Mouse (Mus musculus) right cerebral cortex, adult 18-20 months (tissue): ENCODE measurements around the gene Serpina11.
A peak's percentile ranks its signal among the peaks of the same experiment; 100 is the strongest.

Source experiments
- DNase-seq: peaks from one replicate; pipeline ENCODE4 v3.0.0; 2022; ENCODE audit warnings: mixed read lengths

The Serpina11 gene

GRCm38 (mm10) chr12:103989857-103990256, at the start of gene Serpina11:
Serpina11 (minus strand) TSS chr12:103989957.
- no peak for DNase-seq

GRCm38 (mm10) chr12:104038181-104038580, 48.4 kb upstream of the Serpina11 start:
- DNase-seq, result no peak

- no peak for DNase-seq
These were observed 44.0 kb upstream of the Serpina11 start for GRCm38 (mm10) chr12:104033752-104034151.

DNA sequence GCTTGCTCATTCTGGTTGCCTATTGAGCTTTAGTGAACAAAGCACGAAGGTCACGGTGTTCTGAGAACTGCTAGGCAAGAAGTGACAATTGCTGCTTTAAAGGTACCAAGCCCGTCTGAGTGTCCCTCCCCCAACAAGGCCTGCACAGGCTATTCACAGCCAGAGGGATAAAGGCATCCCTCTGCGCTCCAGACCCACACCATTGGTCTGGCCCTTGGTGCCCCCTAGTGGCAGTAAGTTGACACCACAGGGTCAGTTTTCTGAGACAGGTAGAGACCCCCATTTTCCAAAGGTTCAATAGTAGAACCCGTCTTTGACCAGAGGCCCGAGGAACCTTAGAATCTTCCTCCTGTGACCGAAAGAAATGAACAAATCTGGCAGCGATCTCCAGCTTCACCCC, 40.2 kb upstream of the Serpina11 start:
- no peak for DNase-seq

DNA sequence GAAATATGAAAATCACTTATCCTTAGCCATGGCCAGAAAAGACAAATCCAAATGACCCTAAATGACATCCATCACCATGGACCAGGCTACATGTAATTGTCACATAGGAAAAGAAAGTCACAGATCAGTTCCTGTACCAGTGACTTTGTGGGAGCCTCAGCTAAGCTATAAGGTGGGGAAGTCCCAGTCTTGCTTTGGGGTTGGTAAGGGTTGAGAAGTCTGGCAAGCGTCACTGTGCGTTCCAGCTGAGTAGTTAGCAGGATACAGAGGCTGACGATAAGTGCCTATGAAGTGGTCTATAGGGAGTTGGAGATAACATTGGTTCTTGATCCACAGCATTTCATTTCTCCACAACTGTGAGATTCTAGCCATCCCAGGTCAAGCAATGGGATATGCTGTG, 25.5 kb upstream of the Serpina11 start:
- DNase-seq, result no peak

- peak; percentile 49 for DNase-seq
These were observed 23.9 kb upstream of the Serpina11 start, which contains the start of gene Serpina9 for GRCm38 (mm10) chr12:104013620-104014019. Serpina9 (minus strand) TSS chr12:104013755.

DNA sequence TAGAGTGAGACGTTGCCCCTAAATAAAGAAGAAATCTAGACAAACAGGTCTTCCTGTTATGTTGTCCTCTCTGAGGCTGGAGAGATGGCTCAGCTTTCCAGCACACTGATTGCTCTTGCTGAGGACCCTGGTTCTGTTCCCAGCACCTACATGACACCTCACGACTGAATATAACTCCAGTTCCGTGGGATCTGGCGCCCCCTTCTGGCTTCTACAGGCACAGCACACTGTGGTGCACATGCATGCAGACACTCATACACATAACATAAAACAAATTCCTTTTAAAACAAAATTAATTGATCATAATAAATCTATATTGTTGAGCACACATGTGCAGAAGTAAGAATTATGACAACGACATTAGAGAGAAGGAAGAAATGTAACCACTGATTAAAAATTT, 14.9 kb upstream of the Serpina11 start:
- no peak for DNase-seq

- no peak for DNase-seq
These were observed 13.5 kb upstream of the Serpina11 start for GRCm38 (mm10) chr12:104003238-104003612.

DNA sequence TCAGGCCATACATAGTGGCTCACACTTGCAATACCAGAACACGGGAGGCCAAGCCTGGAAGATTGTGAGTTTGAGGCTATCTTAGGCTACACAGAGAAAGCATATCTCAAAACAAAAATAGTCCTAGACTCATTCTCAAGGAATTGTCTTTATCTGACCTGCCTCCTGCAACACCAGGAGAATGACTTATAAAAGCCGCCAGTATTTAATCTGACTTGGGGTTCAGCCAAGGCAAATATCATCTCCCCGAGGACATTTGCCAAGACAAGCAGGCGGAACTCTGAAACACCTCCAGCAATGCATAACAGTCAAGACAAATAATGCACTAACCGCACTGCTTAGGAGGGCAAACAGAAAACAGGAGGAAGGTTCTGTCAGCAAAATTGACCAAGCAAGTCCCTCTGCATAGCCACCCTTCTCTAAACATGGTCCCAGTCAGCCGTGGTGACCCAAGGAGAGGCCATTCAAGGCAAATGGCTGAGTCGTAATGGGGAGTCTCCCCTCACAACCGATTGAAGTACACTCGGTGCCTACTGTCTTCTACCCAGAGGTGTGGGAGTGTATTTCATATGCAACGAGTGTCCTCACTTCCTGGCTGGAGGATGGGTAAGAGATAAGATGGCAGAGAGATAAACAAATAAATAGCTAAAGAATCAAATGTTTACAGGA, 12.9 kb upstream of the Serpina11 start:
- no peak for DNase-seq

DNA sequence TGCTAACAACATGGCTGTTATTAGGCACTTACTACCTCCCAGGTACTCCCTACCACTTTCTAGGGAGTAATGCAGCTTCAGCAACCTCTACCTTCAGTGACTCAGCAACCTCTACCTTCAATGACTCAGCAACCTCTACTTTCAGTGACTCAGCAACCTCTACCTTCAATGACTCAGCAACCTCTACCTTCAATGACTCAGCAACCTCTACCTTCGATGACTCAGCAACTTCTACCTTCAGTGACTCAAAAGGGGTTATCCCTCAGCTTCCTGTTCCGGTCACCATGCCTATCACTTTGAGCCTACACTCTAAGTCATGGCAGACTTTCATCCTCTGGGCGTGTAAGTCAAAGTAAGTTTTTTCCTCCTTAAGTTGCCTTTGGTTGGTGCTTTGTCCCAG, 10.8 kb upstream of the Serpina11 start:
- no peak for DNase-seq

- peak; percentile 40 for DNase-seq
These were observed 9.9 kb upstream of the Serpina11 start for GRCm38 (mm10) chr12:103999611-104000010.

DNA sequence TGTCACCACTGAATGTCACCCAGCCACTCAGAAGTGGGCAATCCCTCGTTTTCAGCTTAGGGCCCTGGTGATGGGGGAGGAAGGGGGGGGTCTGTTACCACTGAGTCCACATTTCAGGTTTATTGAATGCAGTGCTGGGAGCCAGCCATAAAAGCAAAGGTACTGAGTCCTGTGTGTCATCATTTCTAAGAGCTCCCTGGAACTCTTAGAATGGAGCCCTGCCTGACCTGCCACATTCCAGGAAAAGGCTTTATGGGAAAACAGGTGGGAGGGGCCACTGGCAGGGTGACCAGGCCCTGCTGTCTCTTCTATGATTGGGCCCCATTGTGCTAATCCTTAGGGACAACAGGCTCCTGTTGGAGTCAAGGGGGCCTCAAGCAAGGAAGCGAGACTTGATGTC, 6.8 kb upstream of the Serpina11 start:
- no peak for DNase-seq

DNA sequence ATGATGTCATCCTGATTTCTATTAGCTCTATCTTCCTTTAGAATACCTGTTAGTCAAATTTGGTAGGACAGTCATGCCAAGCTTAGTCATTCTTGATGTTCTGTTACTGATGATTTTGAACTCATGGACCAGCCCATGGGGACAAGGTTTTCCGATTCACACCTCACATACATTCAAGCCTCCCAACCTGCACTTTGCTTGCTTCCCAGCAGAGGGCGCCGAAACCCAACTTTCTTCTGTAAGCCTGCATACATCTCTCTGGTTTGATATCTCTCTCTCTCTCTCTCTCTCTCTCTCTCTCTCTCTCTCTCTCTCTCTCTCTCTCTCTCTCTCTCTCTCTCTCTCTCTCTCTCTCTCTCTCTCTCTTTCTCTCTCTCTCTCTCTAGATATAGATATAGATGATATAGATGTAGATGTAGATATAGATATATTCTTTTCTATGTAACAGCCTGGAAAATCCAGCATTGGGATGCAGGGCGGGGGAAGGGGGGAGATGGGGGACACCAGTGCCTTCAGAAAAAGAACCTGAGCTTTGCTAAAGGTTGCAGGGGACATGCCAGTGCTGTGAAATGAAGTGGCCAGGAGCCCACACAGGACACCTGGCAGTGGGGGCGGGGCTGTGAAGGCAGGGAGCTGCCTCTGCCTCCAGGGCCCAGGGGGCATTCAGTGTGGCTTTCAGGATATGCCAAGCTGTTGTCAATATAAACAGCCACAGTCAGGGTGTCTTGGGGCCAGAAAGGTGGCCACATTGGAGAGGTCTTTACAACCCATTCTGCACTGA, 5.7 kb upstream of the Serpina11 start:
- peak; percentile 82 for DNase-seq

GRCm38 (mm10) chr12:103992945-103993344, 3.2 kb upstream of the Serpina11 start:
- peak; percentile 65 for DNase-seq

GRCm38 (mm10) chr12:103989514-103989767, 316 bp downstream of the Serpina11 start:
- no peak for DNase-seq

- no peak for DNase-seq
These were observed 823 bp downstream of the Serpina11 start for GRCm38 (mm10) chr12:103988754-103989513.

- DNase-seq, result no peak
These were observed 3.9 kb downstream of the Serpina11 start for GRCm38 (mm10) chr12:103985868-103986267.

DNA sequence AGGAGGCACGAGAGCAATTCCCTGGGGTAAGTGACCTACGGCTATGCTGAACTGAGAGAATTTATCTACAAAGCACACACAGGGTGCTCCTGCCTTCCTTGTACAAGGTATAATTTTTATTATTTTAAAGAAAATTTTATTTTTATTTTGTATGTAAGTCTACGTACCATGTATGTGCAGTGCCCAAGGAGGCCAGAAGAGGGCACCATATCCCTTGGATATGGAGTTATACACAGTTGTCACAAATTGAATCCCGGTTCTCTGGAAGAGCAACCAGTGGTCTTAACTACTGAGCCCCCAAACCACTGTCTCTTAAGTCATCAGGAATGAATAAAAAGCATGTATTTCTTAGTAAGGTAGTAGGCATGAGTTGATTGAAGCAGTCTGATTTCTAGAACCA, 4.8 kb downstream of the Serpina11 start:
- peak; percentile 49 for DNase-seq

- DNase-seq, result no peak
These were observed 8.0 kb downstream of the Serpina11 start for GRCm38 (mm10) chr12:103981646-103982360.

- DNase-seq, result no peak
These were observed 11.5 kb downstream of the Serpina11 start for GRCm38 (mm10) chr12:103978294-103978693.

DNA sequence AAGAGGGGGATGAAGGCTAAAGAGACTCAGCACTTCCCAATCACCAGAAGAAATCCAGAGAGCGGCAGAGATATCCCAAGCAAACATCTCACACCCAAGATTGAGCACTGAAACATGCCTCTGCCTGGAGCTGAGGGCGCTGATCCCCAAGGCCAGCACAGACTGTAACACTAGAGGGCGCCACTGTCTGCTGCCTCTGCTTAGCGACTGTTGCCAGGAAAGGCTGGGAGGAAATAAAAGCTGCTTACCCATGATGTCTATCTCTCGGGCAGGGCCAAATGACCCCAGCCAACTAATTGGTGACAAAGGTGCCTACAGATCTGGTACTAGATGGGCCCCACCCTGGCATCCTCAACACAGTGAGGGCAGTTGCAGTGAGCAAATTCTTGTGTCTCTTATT, 11.9 kb downstream of the Serpina11 start:
- no peak for DNase-seq

- DNase-seq, result no peak
These were observed 12.7 kb downstream of the Serpina11 start for GRCm38 (mm10) chr12:103977060-103977459.

DNA sequence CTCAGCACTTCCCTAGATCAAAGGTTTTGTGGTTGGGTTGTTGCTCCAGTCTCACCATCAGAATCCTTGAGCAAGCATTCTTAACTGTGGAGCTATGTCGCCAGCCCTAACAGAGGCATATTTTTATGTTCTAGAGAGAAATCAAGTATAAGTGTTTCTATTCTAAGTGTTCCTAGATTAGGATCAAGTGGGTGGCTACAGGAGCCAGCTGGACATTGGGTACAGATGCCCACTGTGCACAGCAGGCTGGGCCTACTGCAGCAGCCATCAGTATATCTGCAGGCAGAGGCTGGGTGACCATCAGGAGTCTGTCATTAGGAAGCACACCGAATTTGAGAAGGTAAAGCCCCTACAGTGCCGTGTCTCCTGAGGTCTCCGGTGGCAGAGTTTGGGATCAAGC, 18.7 kb downstream of the Serpina11 start:
- peak; percentile 40 for DNase-seq
